Mouse (Mus musculus) heart, postnatal 4 days (tissue): ENCODE data around the gene Trmt10a. TPM values are rescaled to one million over a fixed set of nuclear protein-coding genes. Genes with fewer than 3 reads are reported as not detected.

Experiments used
- DNase-seq: peaks from one replicate; pipeline ENCODE4 v3.0.0; 2021
- total RNA-seq, 2 experiments: library from RNA; stranded (reverse); gene quantifications; 2 replicates each; pipeline ENCODE4 v1.2.3; 2021

Gene Trmt10a
- total RNA-seq = 1 to 10 TPM; 4.4 to 6.1 TPM

DNA sequence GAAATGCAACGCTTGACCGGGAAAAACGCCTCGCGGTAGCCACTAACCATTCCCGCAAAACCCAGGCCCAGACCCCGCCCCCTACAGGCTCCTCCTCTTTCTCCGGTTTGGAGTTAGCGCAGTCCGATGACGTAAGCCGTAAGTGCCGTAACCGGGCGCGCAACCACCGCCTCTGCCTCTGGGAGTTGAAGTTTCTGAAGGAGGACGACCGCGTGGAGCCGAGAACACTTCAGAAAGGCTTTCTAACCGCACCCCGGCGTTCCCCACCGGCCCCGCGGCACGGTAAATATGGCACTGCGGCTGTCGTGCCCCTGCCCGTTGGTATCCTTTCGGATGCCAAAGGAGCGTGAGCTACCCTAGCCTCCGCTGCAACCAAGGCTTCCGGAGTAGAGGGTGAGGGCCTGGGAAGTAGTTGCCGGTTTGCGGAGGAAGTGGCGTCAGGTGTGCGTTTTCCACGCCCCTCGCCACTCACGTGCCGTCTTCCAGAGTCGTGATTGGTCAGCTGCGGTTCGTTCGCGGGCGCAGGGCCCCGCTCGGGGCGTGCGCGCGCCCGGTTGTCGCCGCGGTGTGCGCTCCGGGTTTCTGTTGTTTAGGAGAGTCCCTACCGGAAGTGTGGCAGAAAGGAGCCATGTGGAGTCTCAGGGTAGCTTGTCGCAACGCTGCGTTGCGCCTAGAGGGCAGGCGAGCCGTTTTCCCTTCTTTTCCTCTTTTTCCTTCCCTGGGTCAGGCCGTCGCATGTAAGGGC lies at the start of gene Trmt10a:
Gene Trmt10a (plus strand): TSS at position 134 of the 745 bp plus-strand sequence.
- peak; percentile 99 for DNase-seq

- DNase-seq = no peak
These were observed 47.9 kb upstream of the Trmt10a start for GRCm38 (mm10) chr3:138095301-138095700.

GRCm38 (mm10) chr3:138095718-138096117 lies 47.5 kb upstream of the Trmt10a start:
- no peak for DNase-seq

GRCm38 (mm10) chr3:138096263-138097028 lies 46.8 kb upstream of the Trmt10a start:
- DNase-seq = no peak

DNA sequence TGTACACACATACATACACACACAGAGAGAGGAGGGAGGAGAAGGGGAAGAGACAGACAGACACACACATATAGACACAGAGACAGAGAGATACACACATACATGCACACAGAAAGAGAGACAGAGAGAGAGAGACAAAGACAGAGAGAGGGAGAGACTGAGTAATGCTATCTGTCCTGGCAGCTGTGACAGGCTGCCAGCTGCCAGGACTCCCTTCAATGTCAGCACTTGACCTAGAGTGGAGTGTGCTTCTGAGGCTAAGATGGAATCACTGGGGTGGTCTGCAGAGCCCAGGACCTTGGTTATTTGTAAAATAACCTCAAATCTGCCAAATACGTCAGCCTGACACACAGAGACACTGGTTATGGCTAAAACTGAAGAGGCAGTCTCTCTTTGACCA lies 45.5 kb upstream of the Trmt10a start:
- DNase-seq = no peak

- DNase-seq = no peak
These were observed 41.3 kb upstream of the Trmt10a start for GRCm38 (mm10) chr3:138101936-138102335.

DNA sequence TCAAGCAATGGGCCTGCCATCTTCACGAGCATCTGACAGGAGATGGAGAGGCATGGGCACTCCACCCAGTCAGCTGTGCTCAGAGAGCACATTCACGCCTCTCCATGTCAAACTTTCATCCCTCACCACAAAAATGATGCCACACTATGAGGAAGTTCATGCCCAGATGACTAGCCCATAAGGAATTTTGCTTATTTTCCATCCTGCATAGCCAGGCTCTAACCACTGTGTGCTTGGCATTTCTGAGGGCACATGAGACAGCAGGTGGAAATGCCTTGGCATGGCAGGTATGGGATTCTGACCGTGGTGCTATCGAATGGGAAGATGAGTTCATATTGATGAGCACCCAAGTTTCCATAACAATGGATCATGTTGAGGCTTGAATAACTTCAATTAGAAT lies 39.6 kb upstream of the Trmt10a start:
- no peak for DNase-seq

DNA sequence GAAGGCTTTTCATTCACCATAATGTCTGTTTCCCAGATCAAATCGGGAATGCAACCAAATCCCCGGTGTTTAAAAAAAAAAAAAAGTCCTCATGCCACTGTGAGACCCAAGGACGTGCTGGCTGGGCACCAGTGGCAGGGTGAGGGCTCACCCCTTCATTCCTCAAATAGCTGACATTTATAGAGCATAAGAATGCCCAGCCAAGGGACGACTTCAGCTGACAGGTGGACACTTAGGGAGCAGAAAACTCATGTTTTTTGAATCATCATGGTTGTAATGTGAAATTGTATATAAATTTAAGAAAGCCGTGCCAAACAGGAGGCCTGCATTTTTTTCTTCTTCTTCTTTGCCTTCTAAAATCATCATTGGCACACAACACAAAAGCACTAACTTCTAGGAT lies 38.2 kb upstream of the Trmt10a start:
- DNase-seq = no peak

DNA sequence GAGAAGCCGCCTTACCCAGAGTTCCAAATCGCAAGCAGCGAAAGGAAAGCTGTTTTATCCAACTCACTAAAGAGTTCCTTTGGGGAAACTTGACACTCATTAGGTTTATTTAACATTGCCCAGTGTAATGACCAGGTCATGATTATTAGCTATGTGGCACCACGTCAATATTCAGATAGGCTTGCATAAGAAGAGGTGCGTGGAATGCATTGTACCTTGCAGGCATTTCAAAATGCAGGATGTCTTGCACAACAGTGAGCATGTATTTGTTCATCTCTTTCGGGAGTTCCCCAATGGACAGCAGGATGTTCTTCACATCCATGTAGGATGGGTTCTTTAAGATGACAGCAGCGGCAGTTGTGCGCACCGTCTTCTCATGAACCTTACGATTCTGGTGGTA lies 36.4 kb upstream of the Trmt10a start:
- no peak for DNase-seq

DNA sequence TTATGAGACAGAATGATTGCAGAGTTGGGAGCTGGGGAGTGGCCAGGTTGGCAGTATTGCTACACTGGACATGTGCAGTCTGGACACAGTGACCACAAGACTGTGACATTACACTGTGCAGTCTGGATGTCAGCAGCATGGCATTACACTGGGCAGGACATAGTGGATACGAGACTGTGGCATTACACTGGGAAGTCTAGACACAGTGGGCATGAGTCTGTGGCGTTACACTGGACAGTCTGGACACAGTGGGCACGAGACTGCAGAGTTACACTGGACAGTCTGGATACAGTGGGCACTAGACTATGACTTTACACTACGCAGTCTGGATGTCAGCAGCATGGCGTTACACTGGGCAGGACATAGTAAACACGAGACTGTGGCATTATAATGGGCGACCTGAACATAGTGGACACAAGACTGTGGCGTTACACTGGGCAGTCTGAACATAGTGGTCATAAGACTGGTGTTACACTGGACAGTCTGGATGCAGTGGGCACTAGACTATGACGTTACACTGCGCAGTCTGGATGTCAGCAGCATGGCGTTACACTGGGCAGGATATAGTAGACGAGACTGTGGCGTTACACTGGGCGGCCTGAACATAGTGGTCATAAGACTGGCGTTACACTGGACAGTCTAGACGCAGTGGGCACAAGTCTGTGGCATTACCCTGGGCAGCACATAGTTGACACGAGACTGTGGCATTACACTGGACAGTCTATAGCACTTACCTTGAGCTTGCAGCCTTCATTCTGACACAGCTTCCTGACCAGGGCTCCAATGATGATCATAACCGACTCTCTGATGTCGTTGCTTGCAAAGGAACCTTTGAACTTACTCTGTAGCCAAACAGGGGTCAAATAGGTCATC lies 32.1 kb upstream of the Trmt10a start:
- DNase-seq = no peak

- no peak for DNase-seq
These were observed 29.1 kb upstream of the Trmt10a start for GRCm38 (mm10) chr3:138114106-138114505.

- DNase-seq = peak; percentile 81
These were observed 26.4 kb upstream of the Trmt10a start for GRCm38 (mm10) chr3:138116871-138117270.

GRCm38 (mm10) chr3:138118392-138118791 lies 24.9 kb upstream of the Trmt10a start:
- no peak for DNase-seq

- no peak for DNase-seq
These were observed 24.4 kb upstream of the Trmt10a start for GRCm38 (mm10) chr3:138118831-138119230.

GRCm38 (mm10) chr3:138119444-138120105 lies 23.7 kb upstream of the Trmt10a start:
- peak; percentile 50 for DNase-seq

DNA sequence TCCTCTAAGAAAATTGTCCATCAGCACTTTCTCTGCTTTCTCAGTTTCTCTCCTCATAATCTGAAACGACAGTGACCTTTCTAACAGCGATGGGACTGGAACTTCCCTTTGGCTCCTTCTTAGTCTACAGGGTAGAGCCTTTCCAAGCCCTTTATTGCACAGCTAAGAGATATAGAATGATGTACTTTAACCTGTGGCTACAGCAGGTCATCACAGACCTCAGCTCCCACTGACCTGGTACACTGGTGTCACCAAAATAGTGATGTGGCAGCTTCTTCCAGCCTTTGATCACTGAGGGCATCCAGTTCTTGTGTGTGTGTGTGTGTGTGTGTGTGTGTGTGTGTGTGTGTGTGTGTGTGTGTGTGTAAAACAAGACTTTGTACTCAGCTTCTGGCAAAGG lies 21.8 kb upstream of the Trmt10a start:
- DNase-seq = no peak

- DNase-seq = no peak
These were observed 19.4 kb upstream of the Trmt10a start for GRCm38 (mm10) chr3:138123842-138124241.

- DNase-seq = no peak
These were observed 14.1 kb upstream of the Trmt10a start for GRCm38 (mm10) chr3:138129110-138129509.

DNA sequence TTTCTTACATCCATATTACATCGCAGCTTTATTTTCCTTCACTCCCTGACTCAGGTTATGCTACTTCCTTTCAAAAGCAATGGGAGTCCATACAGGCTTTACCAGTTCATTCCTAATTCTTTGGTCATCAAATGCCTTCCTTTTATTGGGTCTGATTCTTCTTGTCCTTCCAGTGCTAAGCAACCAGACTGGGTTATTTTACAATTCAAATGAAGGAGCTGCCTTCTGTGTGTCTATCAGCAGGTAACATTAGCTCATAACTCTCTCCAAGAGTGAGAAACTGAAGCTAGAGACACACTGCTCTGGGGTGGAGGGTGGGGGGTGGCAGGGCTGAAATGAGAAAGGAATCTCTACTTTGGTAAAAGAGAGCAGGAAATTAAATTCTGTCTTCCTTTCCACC lies 12.6 kb upstream of the Trmt10a start:
- no peak for DNase-seq

- no peak for DNase-seq
These were observed 12.1 kb upstream of the Trmt10a start for GRCm38 (mm10) chr3:138131168-138131567.

GRCm38 (mm10) chr3:138133463-138133862 lies 9.8 kb upstream of the Trmt10a start:
- DNase-seq = no peak

DNA sequence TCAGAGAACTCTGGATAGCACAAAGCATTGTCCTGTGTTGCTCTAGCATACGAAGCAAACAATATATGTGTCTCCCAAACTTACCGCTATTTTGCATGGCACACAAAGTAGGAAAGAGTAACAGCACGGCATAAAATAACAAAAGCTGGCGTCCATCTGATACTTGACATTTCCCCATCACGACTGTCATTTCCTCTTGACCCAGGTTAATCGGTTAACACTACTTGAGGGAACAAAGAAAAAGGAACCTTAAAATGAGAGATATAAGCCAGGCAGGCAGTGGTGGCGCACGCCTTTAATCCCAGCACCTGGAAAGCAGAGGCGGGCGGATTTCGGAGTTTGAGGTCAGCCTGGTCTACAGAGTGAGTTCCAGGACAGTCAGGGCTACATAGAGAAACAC lies 9.3 kb upstream of the Trmt10a start:
- DNase-seq = no peak
